Mouse (Mus musculus) left cerebral cortex, postnatal 10 days (tissue): ENCODE data around the gene Kiz. TPM values are rescaled to one million over a fixed set of nuclear protein-coding genes. Genes with fewer than 3 reads are reported as not detected.

Experiments
- DNase-seq, 2 experiments: peaks; one replicate each; pipeline ENCODE4 v3.0.0; 2021 to 2022; ENCODE audit warnings: low spot score in 2 of 2, mixed read lengths in 1 of 2; ENCODE audit errors: extremely low spot score in 1 of 2
- intact Hi-C: fragments of 180-260 bp; cut with DNase I; formaldehyde crosslinking; loops from one replicate; pipeline ENCODE4 v1.15.1; 2025
- total RNA-seq, 2 experiments: library from RNA; stranded (reverse); gene quantifications; 2 replicates each; pipeline ENCODE4 v1.2.3; 2021

The Kiz gene
- total RNA-seq, 2 experiments from 2014 or later = 10.9 to 11.3 TPM

GRCm38 (mm10) chr2:146847863-146848262, 7.8 kb upstream of the Kiz start:
- no peak for DNase-seq
- intact Hi-C loops = no loop called here

GRCm38 (mm10) chr2:146856120-146856519, 456 bp downstream of the Kiz start:
- intact Hi-C loops = no loop called here
- DNase-seq = no peak

- DNase-seq = no peak
- intact Hi-C loops = no loop called here
Observed at GRCm38 (mm10) chr2:146856853-146857252, 1.2 kb downstream of the Kiz start.

DNA sequence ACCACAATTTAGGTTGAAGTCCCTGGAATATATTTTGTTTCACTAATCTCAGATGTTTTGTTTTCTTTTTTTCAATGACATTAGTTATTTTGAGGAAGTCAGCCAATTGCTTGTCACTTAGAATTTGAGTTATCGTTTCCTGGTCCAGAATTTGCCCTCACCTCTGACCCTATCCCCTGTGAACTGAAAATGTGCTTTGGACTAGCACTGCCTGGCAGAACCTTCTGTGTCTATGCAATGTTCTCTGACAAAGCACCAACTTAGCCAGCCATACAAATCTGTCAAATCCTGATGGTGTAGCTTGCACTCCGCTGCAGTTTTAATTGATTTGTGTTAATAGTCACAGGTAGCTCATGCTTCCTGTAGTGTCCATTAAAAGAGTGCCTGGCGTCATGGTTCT, 10.1 kb downstream of the Kiz start:
- intact Hi-C loops = no loop called here
- no peak for DNase-seq

- DNase-seq = no peak
- intact Hi-C loops = no loop called here
Observed at GRCm38 (mm10) chr2:146871300-146872269, 15.9 kb downstream of the Kiz start.

- intact Hi-C loops = no loop called here
- no peak for DNase-seq
Observed at GRCm38 (mm10) chr2:146872697-146873096, 17.0 kb downstream of the Kiz start.

GRCm38 (mm10) chr2:146873881-146874441, 18.3 kb downstream of the Kiz start:
- intact Hi-C loops = no loop called here
- DNase-seq = no peak

DNA sequence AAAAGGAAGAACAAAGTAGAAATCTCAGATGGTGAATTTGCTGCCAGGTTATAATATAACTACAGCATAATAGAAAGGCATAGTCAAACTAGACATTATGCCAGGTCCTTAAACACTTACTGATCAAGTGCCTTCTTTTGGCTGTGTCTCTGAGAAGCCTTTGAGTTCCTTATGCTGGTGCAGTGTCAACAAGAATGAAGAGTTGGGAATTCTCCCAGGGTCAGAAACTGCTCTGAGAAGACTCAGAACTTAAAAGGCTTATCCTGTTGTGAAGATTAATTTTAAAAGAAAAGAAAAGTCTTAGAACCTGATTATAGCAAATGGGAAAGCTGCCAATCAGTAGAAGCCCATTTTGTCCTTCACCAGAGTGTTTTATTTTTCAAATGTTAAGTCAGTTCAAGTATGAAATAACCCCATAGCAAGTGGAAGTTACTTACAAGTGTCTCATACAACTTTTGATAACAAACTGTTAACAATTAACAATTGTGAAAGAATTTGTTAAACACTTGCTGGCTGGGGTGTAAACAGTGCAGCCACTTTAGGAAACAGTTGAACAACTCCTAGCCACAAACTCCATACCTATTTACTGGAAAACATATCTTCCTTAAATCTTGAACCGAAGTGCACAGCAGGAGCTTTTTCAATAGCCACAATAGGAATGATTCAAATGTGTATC, 21.9 kb downstream of the Kiz start:
- intact Hi-C loops = no loop called here
- no peak for DNase-seq

DNA sequence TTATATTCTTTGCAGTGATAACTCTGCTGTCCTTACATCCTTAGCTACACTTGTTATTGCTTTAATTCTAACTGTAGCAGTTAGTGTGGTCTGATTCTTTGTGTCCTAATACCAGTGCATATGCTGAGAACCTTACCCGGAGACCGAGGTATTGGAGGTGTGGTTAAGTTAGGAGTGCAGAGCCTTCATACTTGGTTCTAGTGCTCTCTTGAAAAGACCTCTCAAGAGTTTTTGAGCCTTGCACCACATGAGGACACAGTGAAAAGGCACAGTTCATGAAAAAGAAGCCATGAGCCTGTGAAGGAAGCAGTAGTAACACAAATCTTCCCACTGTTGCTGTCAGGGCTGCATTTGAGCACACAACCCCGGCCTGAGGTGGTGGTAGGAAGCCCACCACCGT, 26.0 kb downstream of the Kiz start:
- intact Hi-C loops = no loop called here
- DNase-seq = no peak

DNA sequence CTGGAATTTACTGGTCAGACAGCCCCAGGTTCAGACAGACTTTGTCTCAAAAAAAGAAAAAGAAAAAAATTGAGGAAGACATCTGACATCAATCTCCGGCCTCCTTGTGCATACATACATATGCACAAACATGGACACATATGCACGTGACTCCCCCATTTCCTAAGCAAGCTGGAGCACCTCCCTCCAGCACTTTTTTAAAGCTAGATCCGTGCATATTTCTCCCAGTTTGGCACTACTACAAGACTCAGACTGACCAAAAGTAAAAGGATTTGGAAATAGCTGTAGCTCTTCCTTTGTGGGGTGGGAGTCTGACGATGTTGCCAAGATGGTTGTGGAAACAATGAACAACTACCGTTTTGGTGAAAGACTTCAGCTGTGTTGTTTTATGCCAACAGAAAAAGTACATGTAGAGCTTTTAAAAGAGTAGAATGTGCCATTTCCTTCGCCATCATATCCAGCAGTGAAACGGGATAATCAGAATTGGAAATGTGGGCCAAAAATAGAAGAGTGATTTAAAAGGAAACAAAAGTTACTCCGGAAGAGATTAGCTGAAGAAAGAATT, 28.7 kb downstream of the Kiz start:
- peak in 1 of 2 experiments; percentile 4 for DNase-seq
- intact Hi-C loops = no loop called here

DNA sequence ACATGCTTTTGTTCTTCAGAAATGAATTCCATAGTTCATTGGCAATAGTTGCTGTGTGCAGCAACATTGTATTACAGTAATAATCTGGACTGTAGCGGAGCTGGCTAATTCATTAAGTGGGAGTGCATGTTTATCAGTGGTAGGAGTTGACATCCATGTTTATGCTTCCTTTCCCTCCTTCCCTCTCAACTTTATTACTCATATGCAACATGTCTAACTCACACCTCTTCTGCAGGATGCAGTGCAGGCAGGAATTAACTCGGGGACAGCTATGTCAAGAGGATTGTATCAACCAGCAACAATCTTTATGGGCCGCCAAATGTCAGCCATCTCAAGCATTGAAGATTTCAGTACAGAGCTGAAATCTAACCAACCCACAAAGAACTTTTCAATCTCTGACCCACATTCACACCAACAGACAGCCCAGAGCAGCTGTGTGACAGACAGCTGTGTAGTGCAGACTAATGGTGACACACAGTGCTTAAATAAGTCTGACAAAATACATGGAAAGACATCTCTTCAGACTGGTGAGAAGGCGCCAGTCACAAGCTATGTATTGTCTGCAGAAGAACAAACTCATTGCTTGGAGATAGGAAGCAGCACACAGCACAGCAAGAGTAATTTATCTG, 33.2 kb downstream of the Kiz start:
- intact Hi-C loops = no loop called here
- no peak for DNase-seq

DNA sequence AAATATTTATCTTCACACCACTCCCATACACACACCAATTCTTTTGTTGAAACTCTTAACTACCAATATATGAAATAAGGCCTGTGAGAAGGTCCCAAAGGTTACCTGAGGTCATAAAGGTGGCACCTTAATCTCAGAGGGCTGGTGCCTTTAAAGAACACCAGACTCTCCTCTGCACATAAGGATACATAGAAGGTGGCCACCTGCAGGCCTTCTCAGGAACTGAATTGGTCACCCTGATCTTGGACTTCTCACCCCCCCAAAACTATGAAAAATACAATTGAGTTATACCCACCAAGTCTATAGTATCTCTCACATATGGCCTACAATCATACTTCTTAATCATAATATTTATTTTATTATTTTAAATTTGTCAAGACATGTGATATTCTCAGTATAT, 43.3 kb downstream of the Kiz start:
- intact Hi-C loops = no loop called here
- no peak for DNase-seq

DNA sequence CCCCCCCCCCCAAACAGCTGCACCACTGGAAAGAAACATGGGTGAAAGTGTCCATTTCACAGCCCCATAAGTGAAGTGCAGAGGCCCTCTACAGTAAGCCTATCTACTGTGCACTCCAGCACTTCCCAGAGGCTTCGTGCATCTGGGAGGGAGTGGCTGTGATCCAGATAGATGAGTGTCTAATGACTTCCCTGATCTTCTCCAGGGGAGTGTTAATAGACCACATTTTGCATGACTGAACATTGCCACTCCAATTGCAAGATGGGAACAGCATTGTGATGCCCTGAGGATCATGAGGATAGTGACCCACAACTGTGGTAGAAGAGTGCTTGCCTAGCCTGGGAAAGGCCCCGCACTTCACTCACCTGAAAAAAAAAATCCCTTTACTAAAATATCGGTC, 60.4 kb downstream of the Kiz start:
- intact Hi-C loops = no loop called here
- DNase-seq = no peak

- intact Hi-C loops = no loop called here
- DNase-seq = no peak
Observed at GRCm38 (mm10) chr2:146917770-146918169, 62.1 kb downstream of the Kiz start.

DNA sequence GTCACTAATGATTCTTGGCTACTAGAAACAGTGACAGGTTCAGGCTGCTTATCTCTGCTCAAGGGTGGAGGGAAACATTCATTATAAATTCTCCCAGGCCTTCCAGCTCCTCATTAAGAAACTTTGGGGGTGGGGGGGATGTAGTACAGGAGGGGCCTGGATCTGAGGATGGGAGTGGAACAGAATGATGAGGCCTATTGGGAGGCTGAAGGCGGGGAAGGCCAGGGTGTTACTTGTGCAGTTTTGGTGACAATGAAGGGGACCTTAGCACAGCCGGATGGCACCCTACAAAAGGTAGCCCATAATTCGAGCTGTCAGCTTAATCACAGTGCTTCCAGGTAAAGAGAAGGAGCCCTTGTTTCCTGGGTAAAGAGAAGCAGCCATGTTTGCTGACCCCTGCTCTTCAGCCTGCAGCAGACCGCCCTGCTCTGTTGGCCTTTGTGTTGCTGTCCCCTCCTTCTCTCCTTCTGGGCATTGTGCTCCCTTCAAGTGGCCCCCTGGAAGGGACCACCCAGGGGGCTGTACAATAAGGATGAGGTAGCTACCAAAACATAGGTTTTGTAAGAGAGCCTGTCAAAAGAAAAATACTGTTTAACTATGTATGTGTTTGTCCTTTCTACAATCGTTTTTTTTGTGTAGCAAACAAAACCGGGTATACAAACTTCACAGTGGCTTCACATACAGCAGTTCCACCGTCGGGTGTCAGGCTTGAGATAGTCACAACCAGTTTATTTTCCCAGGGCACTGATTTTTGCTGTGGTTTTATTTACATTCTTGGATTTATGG, 64.9 kb downstream of the Kiz start:
- intact Hi-C loops = no loop called here
- no peak for DNase-seq

GRCm38 (mm10) chr2:146925296-146925695, 69.6 kb downstream of the Kiz start:
- intact Hi-C loops = no loop called here

GRCm38 (mm10) chr2:146925846-146926245, 70.2 kb downstream of the Kiz start:
- intact Hi-C loops = no loop called here
- DNase-seq = no peak

More at GRCm38 (mm10) chr2:146925296-146925695, 69.6 kb downstream of the Kiz start:
- no peak for DNase-seq

GRCm38 (mm10) chr2:146948223-146948776, 92.6 kb downstream of the Kiz start:
- intact Hi-C loops = no loop called here
- DNase-seq = no peak
